Mouse (Mus musculus): ENCODE data around the gene Zeb2. TPM values are rescaled to one million over a fixed set of nuclear protein-coding genes. Genes with fewer than 3 reads are reported as not detected.
A peak's percentile ranks its signal among the peaks of the same experiment; 100 is the strongest.

The Zeb2 gene
- total and polyA plus RNA-seq, 2 experiments from 2014 or later: 50.6 to 150 TPM

- Histone ChIP-seq H3K4me2 (ENCODE audit: low read depth) (peak overlapping the region; percentile 69), H3K27me3 (ENCODE audit: insufficient read depth, low read length) (no peaks in the 10 kb centered on the region), H3K4me1 (ENCODE audit: insufficient read depth) (peaks cover 13% of the 10 kb centered on the region; the same call in 1 of the 2 replicates), H3K36me3 (ENCODE audit: insufficient read depth) (no peaks in the 10 kb centered on the region), H3K9me3 (ENCODE audit: low read length) (no peaks in the 10 kb centered on the region), H3K27ac (ENCODE audit: low read depth, low read length) (peak overlapping the region; percentile 98), H3K4me3 (ENCODE audit: low read depth, low read length) (peak overlapping the region; percentile 56), H3K9ac (peak overlapping the region; percentile 95)
- no peak; the same call in none of the 2 replicates for ATAC-seq
- under 1% methylated on average over 51 of the region's 74 CpGs for WGBS
- DNase-seq: peak; percentile 70
- TF ChIP-seq CTCF (IDR thresholded peaks at IDR 0.05; ENCODE audit: low read depth): no peak
Observed at GRCm38 (mm10) chr2:45109161-45109950, 7.8 kb downstream of the Zeb2 start.

- ATAC-seq (peak; percentile 40), DNase-seq (peak; percentile 79)
- under 1% methylated on average over 23 of the region's 25 CpGs for WGBS
- H3K4me1 ChIP-seq (ENCODE audit: insufficient read depth): peaks cover 13% of the 10 kb centered on the region; the same call in 1 of the 2 replicates
- H3K36me3 ChIP-seq (ENCODE audit: insufficient read depth): no peaks in the 10 kb centered on the region
- H3K27ac ChIP-seq (ENCODE audit: low read depth, low read length): peak overlapping the region; percentile 98
- peak overlapping the region; percentile 95 for H3K9ac ChIP-seq
- no peaks in the 10 kb centered on the region for H3K9me3 ChIP-seq (ENCODE audit: low read length)
- H3K4me3 ChIP-seq (ENCODE audit: low read depth, low read length): peak overlapping the region; percentile 56
- TF ChIP-seq CTCF (IDR thresholded peaks at IDR 0.05; ENCODE audit: low read depth): no peak
- no peaks in the 10 kb centered on the region for H3K27me3 ChIP-seq (ENCODE audit: insufficient read depth, low read length)
- peak overlapping the region; percentile 69 for H3K4me2 ChIP-seq (ENCODE audit: low read depth)
Observed at GRCm38 (mm10) chr2:45108521-45109091, 8.6 kb downstream of the Zeb2 start.

GRCm38 (mm10) chr2:45107555-45107954, 9.6 kb downstream of the Zeb2 start:
- ATAC-seq (no peak), DNase-seq (peak; percentile 52)
- 30% methylated on average over 2 of the region's 2 CpGs for WGBS
- peak overlapping the region; percentile 98 for H3K27ac ChIP-seq (ENCODE audit: low read depth, low read length)
- peak overlapping the region; percentile 69 for H3K4me2 ChIP-seq (ENCODE audit: low read depth)
- no peaks in the 10 kb centered on the region for H3K27me3 ChIP-seq (ENCODE audit: insufficient read depth, low read length)
- no peaks in the 10 kb centered on the region for H3K9me3 ChIP-seq (ENCODE audit: low read length)
- H3K36me3 ChIP-seq (ENCODE audit: insufficient read depth): no peaks in the 10 kb centered on the region
- peak overlapping the region; percentile 56 for H3K4me3 ChIP-seq (ENCODE audit: low read depth, low read length)
- no peak for TF ChIP-seq CTCF (IDR thresholded peaks at IDR 0.05; ENCODE audit: low read depth)
- H3K9ac ChIP-seq: peak overlapping the region; percentile 95
- peaks cover 16% of the 10 kb centered on the region; the same call in 1 of the 2 replicates for H3K4me1 ChIP-seq (ENCODE audit: insufficient read depth)

- ATAC-seq: no peak
- H3K27me3 ChIP-seq (ENCODE audit: insufficient read depth, low read length): no peaks in the 10 kb centered on the region
- peaks cover 16% of the 10 kb centered on the region for H3K4me1 ChIP-seq (ENCODE audit: insufficient read depth)
- peak overlapping the region; percentile 98 for H3K27ac ChIP-seq (ENCODE audit: low read depth, low read length)
- peak overlapping the region; percentile 56 for H3K4me3 ChIP-seq (ENCODE audit: low read depth, low read length)
- TF ChIP-seq CTCF (IDR thresholded peaks at IDR 0.05; ENCODE audit: low read depth): no peak
- peak overlapping the region; percentile 69 for H3K4me2 ChIP-seq (ENCODE audit: low read depth)
- 38% methylated on average over 7 of the region's 7 CpGs for WGBS
- H3K9ac ChIP-seq: peak overlapping the region; percentile 95
- no peaks in the 10 kb centered on the region for H3K9me3 ChIP-seq (ENCODE audit: low read length)
- peak; percentile 57 for DNase-seq
- H3K36me3 ChIP-seq (ENCODE audit: insufficient read depth): no peaks in the 10 kb centered on the region
Observed at GRCm38 (mm10) chr2:45105922-45106851, 11.0 kb downstream of the Zeb2 start.

GRCm38 (mm10) chr2:45105281-45105721, 11.9 kb downstream of the Zeb2 start:
- Histone ChIP-seq H3K4me1 (ENCODE audit: insufficient read depth) (peaks cover 22% of the 10 kb centered on the region), H3K4me2 (ENCODE audit: low read depth) (peak overlapping the region; percentile 69), H3K9me3 (ENCODE audit: low read length) (no peaks in the 10 kb centered on the region), H3K9ac (peak overlapping the region; percentile 95), H3K27ac (ENCODE audit: low read depth, low read length) (peak overlapping the region; percentile 98), H3K36me3 (ENCODE audit: insufficient read depth) (no peaks in the 10 kb centered on the region), H3K4me3 (ENCODE audit: low read depth, low read length) (peak overlapping the region; percentile 56), H3K27me3 (ENCODE audit: insufficient read depth, low read length) (no peaks in the 10 kb centered on the region)
- peak; percentile 52 for DNase-seq
- no peak for TF ChIP-seq CTCF (IDR thresholded peaks at IDR 0.05; ENCODE audit: low read depth)
- 30% methylated on average over 6 of the region's 6 CpGs for WGBS
- ATAC-seq: no peak

GRCm38 (mm10) chr2:45104511-45105055, 12.6 kb downstream of the Zeb2 start:
- ATAC-seq: no peak
- DNase-seq: peak; percentile 43
- Histone ChIP-seq H3K36me3 (ENCODE audit: insufficient read depth) (no peaks in the 10 kb centered on the region), H3K4me1 (ENCODE audit: insufficient read depth) (peaks cover 28% of the 10 kb centered on the region), H3K27me3 (ENCODE audit: insufficient read depth, low read length) (no peaks in the 10 kb centered on the region), H3K27ac (ENCODE audit: low read depth, low read length) (peak overlapping the region; percentile 98), H3K9ac (peak overlapping the region; percentile 95), H3K9me3 (ENCODE audit: low read length) (no peaks in the 10 kb centered on the region), H3K4me2 (ENCODE audit: low read depth) (peak overlapping the region; percentile 69), H3K4me3 (ENCODE audit: low read depth, low read length) (peak overlapping the region; percentile 56)
- WGBS: 13% methylated on average over 7 of the region's 7 CpGs
- TF ChIP-seq CTCF (IDR thresholded peaks at IDR 0.05; ENCODE audit: low read depth): no peak

Measured in forebrain, postnatal 0 days (tissue).